Mouse (Mus musculus): ENCODE measurements at regions not wholly inside any gene's neighbourhood (a gene's known extent, or its start where the extent isn't known, plus 50 kb on each side); places are given as distances from the start of the nearest gene placed in this dataset.

- no peak for TF ChIP-seq CTCF (IDR thresholded peaks at IDR 0.05; ENCODE audit: borderline replicate concordance, insufficient read depth, low read depth, low read length)
- no peak for TF ChIP-seq POLR2A (IDR thresholded peaks at IDR 0.05; ENCODE audit: borderline replicate concordance, insufficient read depth, low read length)
Measured at GRCm38 (mm10) chr1:113495987-113496386, 1631.3 kb upstream of the Dsel start.

Measured in cerebellum, adult 2 months (tissue).